Mouse (Mus musculus) neutrophil, adult 5-6 weeks (primary cell): ENCODE measurements at regions not wholly inside any gene's neighbourhood (a gene's known extent, or its start where the extent isn't known, plus 50 kb on each side); places are given as distances from the start of the nearest gene placed in this dataset.
A peak's percentile ranks its signal among the peaks of the same experiment; 100 is the strongest.

Experiments
- ATAC-seq: fragments of 151-379, 151-347 bp; 2 replicates; pipeline ENCODE4 v1.8.0; 2017; ENCODE audit warnings: mild to moderate bottlenecking, moderate TSS enrichment; ENCODE audit not compliant: insufficient number of reproducible peaks, poor library complexity, low FRiP score, severe bottlenecking; ENCODE audit errors: extremely low read depth

GRCm38 (mm10) chr6:146019699-146020098, 88.3 kb downstream of the Sspn start:
- ATAC-seq, result peak; percentile 33; the same call in 1 of the 2 replicates
